Mouse (Mus musculus) C2C12 (cell line): ENCODE measurements around the gene Tespa1. TPM values are rescaled to one million over a fixed set of nuclear protein-coding genes. Genes with fewer than 3 reads are reported as not detected.
"Not testable (repeated sequence)": the region's sequence is repeated elsewhere in the genome, so short reads cannot be mapped to it uniquely, and the experiment has no call there.

ENCODE experiments used
- H3K27me3 ChIP-seq: one replicate; pipeline ENCODE4 v1.6.1; 2011; ENCODE audit not compliant: control insufficient read depth, insufficient read depth, insufficient read length
- H3K36me3 ChIP-seq: one replicate; pipeline ENCODE4 v1.6.1; 2011; ENCODE audit not compliant: control insufficient read depth, insufficient read depth
- H3K4me3 ChIP-seq: one replicate; pipeline ENCODE4 v1.5.1; 2011; ENCODE audit warnings: mild to moderate bottlenecking, control low read depth; ENCODE audit not compliant: poor library complexity, insufficient read depth, severe bottlenecking
- H3K79me2 ChIP-seq: one replicate; pipeline ENCODE4 v1.6.1; 2011; ENCODE audit not compliant: control insufficient read depth, insufficient read depth
- H3K79me3 ChIP-seq: one replicate; pipeline ENCODE4 v1.6.1; 2011; ENCODE audit warnings: low read depth, control low read depth
- H3ac ChIP-seq: one replicate; pipeline ENCODE3; 2011; ENCODE audit warnings: low read depth; ENCODE audit not compliant: control insufficient read depth, insufficient read length
- CEBPB ChIP-seq: IDR thresholded peaks from one replicate; pipeline ENCODE4 v1.6.1; 2011; ENCODE audit warnings: low read depth, mild to moderate bottlenecking, control low read depth, moderate library complexity
- CTCF ChIP-seq: IDR thresholded peaks from one replicate; pipeline ENCODE4 v1.5.1; 2011; ENCODE audit not compliant: control insufficient read depth, insufficient read depth, insufficient read length
- FOSL1 ChIP-seq: IDR thresholded peaks from one replicate; pipeline ENCODE4 v1.8.0; 2011; ENCODE audit warnings: mild to moderate bottlenecking, low read length; ENCODE audit not compliant: poor library complexity, insufficient read depth, severe bottlenecking
- MAX ChIP-seq: IDR thresholded peaks from one replicate; pipeline ENCODE4 v1.6.1; 2011; ENCODE audit warnings: mild to moderate bottlenecking, control low read depth
- MYOD1 ChIP-seq: IDR thresholded peaks from one replicate; pipeline ENCODE4 v1.6.1; 2011; ENCODE audit warnings: low read depth; ENCODE audit not compliant: control insufficient read depth, insufficient read length
- MYOG ChIP-seq: IDR thresholded peaks from one replicate; pipeline ENCODE4 v1.6.1; 2011; ENCODE audit not compliant: control insufficient read depth, insufficient read length; ENCODE audit errors: extremely low read depth
- USF1 ChIP-seq: IDR thresholded peaks from one replicate; pipeline ENCODE4 v1.6.1; 2011; ENCODE audit warnings: low read depth, mild to moderate bottlenecking, control low read depth, moderate library complexity
- polyA plus RNA-seq: library from polyadenylated mRNA; unstranded; fragments of >200 nt; fragmentation: generic; extraction: Trizol; gene quantifications from one replicate; pipeline ENCODE4 v1.2.1, GENCODE M21; 2012; ENCODE audit warnings: missing spikeins

Tespa1 gene
- polyA plus RNA-seq, 1 experiment, result not detected

GRCm38 (mm10) chr10:130394232-130394631, 71.6 kb downstream of the Tespa1 start, which contains the start of gene Vmn2r84:
Vmn2r84 (minus strand) TSS chr10:130394332.
- Histone ChIP-seq H3K4me3 (no peak within 1 kb of the TSS), H3ac (no peak within 1 kb of the TSS), H3K27me3 (no peaks in the 10 kb centered on the region), H3K36me3 (no peaks in the 10 kb centered on the region), H3K79me3 (no peaks in the 10 kb centered on the region), H3K79me2 (no peaks in the 10 kb centered on the region)
- TF ChIP-seq MYOD1 (no peak), CEBPB (no peak), USF1 (no peak), MYOG (no peak), CTCF (no peak), FOSL1 (no peak), MAX (no peak)

GRCm38 (mm10) chr10:130412167-130412698, 89.6 kb downstream of the Tespa1 start:
- not testable (repeated sequence) for H3K79me3 ChIP-seq, H3K79me2 ChIP-seq, H3ac ChIP-seq, H3K27me3 ChIP-seq, H3K36me3 ChIP-seq, H3K4me3 ChIP-seq

Other genes with a start within 250 kb of the Tespa1 start
- not detected for gene Olfr823, start 207.5 kb upstream of the Tespa1 start, polyA plus RNA-seq
- not detected for gene Olfr824, start 192.9 kb upstream of the Tespa1 start, polyA plus RNA-seq
- gene Olfr825, start 156.1 kb upstream of the Tespa1 start, polyA plus RNA-seq, result not detected
- gene Olfr826, start 138.7 kb upstream of the Tespa1 start, polyA plus RNA-seq, result not detected
- not detected for gene Olfr827, start 108.5 kb upstream of the Tespa1 start, polyA plus RNA-seq
- not detected for gene Neurod4, start 42.6 kb upstream of the Tespa1 start, polyA plus RNA-seq
- not detected for gene Vmn2r84, start 71.5 kb downstream of the Tespa1 start, polyA plus RNA-seq
- gene Vmn2r85, start 106.8 kb downstream of the Tespa1 start, polyA plus RNA-seq, result not detected
- not detected for gene Vmn2r86, start 133.2 kb downstream of the Tespa1 start, polyA plus RNA-seq
- gene Vmn2r87, start 174.5 kb downstream of the Tespa1 start, polyA plus RNA-seq, result not detected